Mouse (Mus musculus) thymus, postnatal 4 days (tissue): ENCODE measurements at regions not wholly inside any gene's neighbourhood (a gene's known extent, or its start where the extent isn't known, plus 50 kb on each side); places are given as distances from the start of the nearest gene placed in this dataset.
"Not testable (repeated sequence)": the region's sequence is repeated elsewhere in the genome, so short reads cannot be mapped to it uniquely, and the experiment has no call there.

Experiments used
- DNase-seq: peaks from one replicate; pipeline ENCODE4 v3.0.0; 2021

GRCm38 (mm10) chr13:5920422-5920821 is 59.1 kb downstream of the Klf6 start:
- DNase-seq: no peak

- DNase-seq: no peak
Observed at GRCm38 (mm10) chr13:5931433-5931832, 70.2 kb downstream of the Klf6 start.

- DNase-seq: no peak
Observed at GRCm38 (mm10) chr13:5937436-5937835, 76.2 kb downstream of the Klf6 start.

- no peak for DNase-seq
Observed at GRCm38 (mm10) chr13:5937970-5938369, 76.7 kb downstream of the Klf6 start.

- no peak for DNase-seq
Observed at GRCm38 (mm10) chr13:5939368-5939767, 78.1 kb downstream of the Klf6 start.

GRCm38 (mm10) chr13:5952863-5953262 is 91.6 kb downstream of the Klf6 start:
- DNase-seq: no peak

- not testable (repeated sequence) for DNase-seq
Observed at GRCm38 (mm10) chr13:5955121-5955520, 93.8 kb downstream of the Klf6 start.

GRCm38 (mm10) chr13:5956145-5956544 is 94.9 kb downstream of the Klf6 start:
- no peak for DNase-seq

GRCm38 (mm10) chr13:5962947-5963346 is 101.7 kb downstream of the Klf6 start:
- no peak for DNase-seq

- no peak for DNase-seq
Observed at GRCm38 (mm10) chr13:5964626-5965025, 103.3 kb downstream of the Klf6 start.

GRCm38 (mm10) chr13:5978615-5979014 is 117.3 kb downstream of the Klf6 start:
- DNase-seq: no peak

GRCm38 (mm10) chr13:5987491-5987890 is 126.2 kb downstream of the Klf6 start:
- DNase-seq: no peak

- DNase-seq: no peak
Observed at GRCm38 (mm10) chr13:5988407-5988806, 127.1 kb downstream of the Klf6 start.

- no peak for DNase-seq
Observed at GRCm38 (mm10) chr13:6000559-6001217, 139.4 kb downstream of the Klf6 start.

GRCm38 (mm10) chr13:6001218-6001564 is 139.9 kb downstream of the Klf6 start:
- no peak for DNase-seq

GRCm38 (mm10) chr13:6005901-6006300 is 144.6 kb downstream of the Klf6 start:
- no peak for DNase-seq

GRCm38 (mm10) chr13:6009671-6010070 is 148.4 kb downstream of the Klf6 start:
- no peak for DNase-seq

GRCm38 (mm10) chr13:6027207-6027606 is 165.9 kb downstream of the Klf6 start:
- no peak for DNase-seq

GRCm38 (mm10) chr13:6028878-6029277 is 167.6 kb downstream of the Klf6 start:
- DNase-seq: no peak

- no peak for DNase-seq
Observed at GRCm38 (mm10) chr13:6029461-6029860, 168.2 kb downstream of the Klf6 start.

GRCm38 (mm10) chr13:6030128-6030527 is 168.8 kb downstream of the Klf6 start:
- DNase-seq: no peak

GRCm38 (mm10) chr13:6040132-6040531 is 178.8 kb downstream of the Klf6 start:
- DNase-seq: no peak

GRCm38 (mm10) chr13:6040663-6041062 is 179.4 kb downstream of the Klf6 start:
- no peak for DNase-seq

- no peak for DNase-seq
Observed at GRCm38 (mm10) chr13:6042495-6042894, 181.2 kb downstream of the Klf6 start.

GRCm38 (mm10) chr13:6059515-6060228 is 198.4 kb downstream of the Klf6 start:
- DNase-seq: no peak
